Mouse (Mus musculus) stomach, embryonic 16.5 days (tissue): Measurements from ENCODE around the gene Olfr1356. TPM values are rescaled to one million over a fixed set of nuclear protein-coding genes. Genes with fewer than 3 reads are reported as not detected.
"Not testable (repeated sequence)": the region's sequence is repeated elsewhere in the genome, so short reads cannot be mapped to it uniquely, and the experiment has no call there.

Experiments used
- ATAC-seq: fragments of 200-750 bp; cut with Nextera tagmentation; 2 replicates; pipeline ENCODE4 v1.8.0; 2017; ENCODE audit warnings: moderate number of reproducible peaks, moderate TSS enrichment; ENCODE audit not compliant: insufficient read depth, low FRiP score
- H3K27ac ChIP-seq: fragments of 300-500 bp; sonication (generic); 2 replicates; pipeline ENCODE4 v1.5.1; 2014; ENCODE audit warnings: low read length
- H3K27me3 ChIP-seq: fragments of 300-500 bp; sonication (generic); 2 replicates; pipeline ENCODE4 v1.6.1; 2014; ENCODE audit warnings: low read length, control low read depth, mixed read lengths; ENCODE audit not compliant: control insufficient read depth, insufficient read depth
- H3K36me3 ChIP-seq: fragments of 300-500 bp; sonication (generic); 2 replicates; pipeline ENCODE4 v1.6.1; 2014; ENCODE audit warnings: low read length; ENCODE audit not compliant: control insufficient read depth, insufficient read depth
- H3K4me1 ChIP-seq: fragments of 300-500 bp; sonication (generic); 2 replicates; pipeline ENCODE4 v1.6.1; 2014; ENCODE audit warnings: low read length, control low read depth, mixed read lengths; ENCODE audit not compliant: control insufficient read depth, insufficient read depth
- H3K4me2 ChIP-seq: fragments of 300-500 bp; sonication (generic); 2 replicates; pipeline ENCODE4 v1.6.1; 2014; ENCODE audit warnings: low read depth, low read length, mixed read lengths
- H3K4me3 ChIP-seq: fragments of 300-500 bp; sonication (generic); replicated peaks from 2 replicates; pipeline ENCODE4 v1.5.1; 2014; ENCODE audit warnings: mild to moderate bottlenecking, low read length
- H3K9ac ChIP-seq: fragments of 300-500 bp; sonication (generic); 2 replicates; pipeline ENCODE4 v1.6.1; 2014; ENCODE audit warnings: low read length
- H3K9me3 ChIP-seq: fragments of 300-500 bp; sonication (generic); replicated peaks from 2 replicates; pipeline ENCODE4 v1.6.1; 2016; ENCODE audit warnings: low read length, control low read depth; ENCODE audit not compliant: control insufficient read depth
- WGBS: fragments of 180-500 bp; shearing (Covaris S2); extraction: QIAGEN DNeasy Blood & Tissue Kit; methylation state at CpG from one replicate; pipeline ENCODE4 v1.1.7; 2014; 5-methylcytosine and 5-hydroxymethylcytosine counted together
- polyA plus RNA-seq: library from polyadenylated mRNA; unstranded; fragments of >200 nt; fragmentation: Nextera tagmentation; extraction: Ambion mirVana; gene quantifications from 2 replicates; pipeline ENCODE4 v1.2.1, GENCODE M21; 2015

The Olfr1356 gene
- not detected in 2 replicates for polyA plus RNA-seq

GRCm38 (mm10) chr10:78852066-78852465 lies at the start of gene Olfr1356:
TSS of gene Olfr1356 (minus strand) at chr10:78852166.
- H3K9me3 ChIP-seq, result no peaks in the 10 kb centered on the region
- H3K4me1 ChIP-seq, result no peaks in the 10 kb centered on the region
- no peak within 1 kb of the TSS for H3K9ac ChIP-seq
- no peak within 1 kb of the TSS for H3K27ac ChIP-seq
- H3K4me2 ChIP-seq, result no peak within 1 kb of the TSS
- 86% methylated on average over 2 of the region's 2 CpGs for WGBS
- no peaks in the 10 kb centered on the region for H3K27me3 ChIP-seq
- H3K36me3 ChIP-seq, result no peaks in the 10 kb centered on the region
- no peak within 1 kb of the TSS for H3K4me3 ChIP-seq
- ATAC-seq, result no peak

GRCm38 (mm10) chr10:78875240-78875639 lies 23.3 kb upstream of the Olfr1356 start, which contains the start of gene Olfr1355:
TSS of gene Olfr1355 (plus strand) at chr10:78875540.
- 60% methylated on average over 2 of the region's 2 CpGs for WGBS
- H3K9ac ChIP-seq, result no peak within 1 kb of the TSS
- no peak within 1 kb of the TSS for H3K27ac ChIP-seq
- no peaks in the 10 kb centered on the region for H3K9me3 ChIP-seq
- no peak within 1 kb of the TSS for H3K4me2 ChIP-seq
- no peaks in the 10 kb centered on the region for H3K4me1 ChIP-seq
- no peak within 1 kb of the TSS for H3K4me3 ChIP-seq
- no peaks in the 10 kb centered on the region for H3K36me3 ChIP-seq
- H3K27me3 ChIP-seq, result no peaks in the 10 kb centered on the region
- no peak for ATAC-seq

DNA sequence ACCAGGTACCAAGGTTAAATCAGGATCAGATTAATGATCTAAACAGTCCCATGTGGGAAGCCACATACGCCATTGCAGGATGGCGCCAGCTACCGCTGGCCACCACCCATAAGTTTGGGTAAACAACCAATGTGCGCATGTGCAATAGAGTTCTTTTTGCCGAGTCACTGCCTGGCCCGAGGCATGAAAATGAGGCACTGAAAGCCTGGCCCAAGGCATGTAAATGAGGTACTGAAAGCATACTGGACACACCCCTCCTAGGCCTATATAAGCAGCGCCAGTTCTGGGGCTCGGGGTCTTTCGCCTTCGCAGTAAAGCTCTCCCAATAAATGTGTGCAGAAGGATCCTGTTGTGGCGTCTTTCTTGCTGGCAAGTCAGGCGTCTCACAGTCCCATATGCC lies 11.5 kb downstream of the Olfr1356 start:
- H3K9me3 ChIP-seq, H3K27ac ChIP-seq, H3K9ac ChIP-seq, H3K4me1 ChIP-seq, H3K4me2 ChIP-seq, H3K27me3 ChIP-seq, ATAC-seq, H3K36me3 ChIP-seq, H3K4me3 ChIP-seq: not testable (repeated sequence)
- WGBS, result 91% methylated on average over 12 of the region's 12 CpGs

- no peaks in the 10 kb centered on the region for H3K9me3 ChIP-seq
- no peak overlapping the region for H3K4me2 ChIP-seq
- H3K4me1 ChIP-seq, result no peaks in the 10 kb centered on the region
- H3K36me3 ChIP-seq, result no peaks in the 10 kb centered on the region
- no peak overlapping the region for H3K4me3 ChIP-seq
- ATAC-seq, result no peak
- no peaks in the 10 kb centered on the region for H3K27me3 ChIP-seq
- no peak overlapping the region for H3K27ac ChIP-seq
- 55% methylated on average over 6 of the region's 6 CpGs for WGBS
- H3K9ac ChIP-seq, result no peak overlapping the region
These were observed 39.5 kb downstream of the Olfr1356 start for GRCm38 (mm10) chr10:78812358-78813060.

DNA sequence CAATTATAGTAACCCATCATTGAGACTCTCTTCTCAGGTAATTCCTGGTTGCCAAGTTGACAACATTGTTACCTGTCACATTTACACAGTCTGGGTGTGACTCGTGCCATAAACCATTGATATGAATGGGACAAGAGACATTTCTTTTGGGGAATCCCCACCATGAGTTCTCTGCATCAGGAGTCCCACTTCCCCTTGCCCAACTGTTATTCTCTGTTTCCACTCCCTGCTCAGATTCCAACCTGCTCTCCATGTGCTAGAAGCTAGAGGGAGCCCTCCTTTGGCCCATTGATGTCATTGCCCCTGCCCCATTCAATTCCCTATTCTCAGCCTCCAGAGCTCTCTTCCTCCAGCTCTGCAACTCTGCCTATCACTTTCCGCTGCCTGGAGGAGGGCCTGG lies 50.5 kb downstream of the Olfr1356 start:
- no peak overlapping the region for H3K9ac ChIP-seq
- no peak overlapping the region for H3K4me3 ChIP-seq
- no peaks in the 10 kb centered on the region for H3K4me1 ChIP-seq
- 71% methylated on average over 2 of the region's 2 CpGs for WGBS
- H3K4me2 ChIP-seq, result no peak overlapping the region
- no peaks in the 10 kb centered on the region for H3K36me3 ChIP-seq
- H3K27ac ChIP-seq, result no peak overlapping the region
- no peaks in the 10 kb centered on the region for H3K9me3 ChIP-seq
- no peaks in the 10 kb centered on the region for H3K27me3 ChIP-seq
- no peak for ATAC-seq

Other genes with a start within 250 kb of the Olfr1356 start
- gene Olfr1357, start 234.1 kb downstream of the Olfr1356 start, polyA plus RNA-seq, result not detected in 2 replicates
- gene Casp14, start 133.9 kb downstream of the Olfr1356 start, polyA plus RNA-seq, result 3.0 and 4.8 TPM in 2 replicates
- gene Ccdc105, start 99.1 kb downstream of the Olfr1356 start, polyA plus RNA-seq, result not detected in 2 replicates
- 0.65 and 0.67 TPM in 2 replicates for gene Slc1a6, start 71.7 kb downstream of the Olfr1356 start, polyA plus RNA-seq
- gene Olfr1355, start 23.4 kb upstream of the Olfr1356 start, polyA plus RNA-seq, result not detected in 2 replicates
- gene Olfr1354, start 61.0 kb upstream of the Olfr1356 start, polyA plus RNA-seq, result not detected in 2 replicates
- not detected in 2 replicates for gene Olfr8, start 98.5 kb upstream of the Olfr1356 start, polyA plus RNA-seq
- gene Olfr1353, start 111.1 kb upstream of the Olfr1356 start, polyA plus RNA-seq, result not detected in 2 replicates
- gene Olfr1352, start 128.9 kb upstream of the Olfr1356 start, polyA plus RNA-seq, result not detected in 2 replicates
- gene Olfr1351, start 160.3 kb upstream of the Olfr1356 start, polyA plus RNA-seq, result not detected in 2 replicates
- not detected in 2 replicates for gene Olfr57, start 176.6 kb upstream of the Olfr1356 start, polyA plus RNA-seq
- gene 2610008E11Rik, start 245.4 kb upstream of the Olfr1356 start, polyA plus RNA-seq, result 21.6 and 22.7 TPM in 2 replicates